Mouse (Mus musculus) forelimb bud, embryonic 11.5 days (tissue): ENCODE measurements around the gene Ctbs.
"Not testable (repeated sequence)": the region's sequence is repeated elsewhere in the genome, so short reads cannot be mapped to it uniquely, and the experiment has no call there.

Source experiments
- DNase-seq: peaks from one replicate; pipeline ENCODE4 v3.0.0-alpha.2; 2012; ENCODE audit warnings: low read depth, low spot score

The Ctbs gene

GRCm38 (mm10) chr3:146433063-146433462 is 16.5 kb upstream of the Ctbs start:
- not testable (repeated sequence) for DNase-seq

GRCm38 (mm10) chr3:146433681-146434350 is 15.8 kb upstream of the Ctbs start:
- DNase-seq = no peak

- DNase-seq = no peak
Measured at GRCm38 (mm10) chr3:146434686-146435085, 14.9 kb upstream of the Ctbs start.

GRCm38 (mm10) chr3:146435533-146435932 is 14.1 kb upstream of the Ctbs start:
- DNase-seq = no peak

GRCm38 (mm10) chr3:146436114-146436513 is 13.5 kb upstream of the Ctbs start:
- no peak for DNase-seq

- DNase-seq = no peak
Measured at GRCm38 (mm10) chr3:146440011-146440410, 9.6 kb upstream of the Ctbs start.

- DNase-seq = no peak
Measured at GRCm38 (mm10) chr3:146440422-146440821, 9.2 kb upstream of the Ctbs start.

- no peak for DNase-seq
Measured at GRCm38 (mm10) chr3:146442484-146442883, 7.1 kb upstream of the Ctbs start.

GRCm38 (mm10) chr3:146442936-146443335 is 6.7 kb upstream of the Ctbs start:
- DNase-seq = no peak

- no peak for DNase-seq
Measured at GRCm38 (mm10) chr3:146443380-146443779, 6.2 kb upstream of the Ctbs start.

GRCm38 (mm10) chr3:146444880-146445279 is 4.7 kb upstream of the Ctbs start:
- no peak for DNase-seq

- no peak for DNase-seq
Measured at GRCm38 (mm10) chr3:146447156-146447555, 2.4 kb upstream of the Ctbs start.

- DNase-seq = no peak
Measured at GRCm38 (mm10) chr3:146447598-146447997, 2.0 kb upstream of the Ctbs start.

- DNase-seq = no peak
Measured at GRCm38 (mm10) chr3:146448372-146448771, 1.2 kb upstream of the Ctbs start.

- DNase-seq = no peak
Measured at GRCm38 (mm10) chr3:146448969-146449368, 626 bp upstream of the Ctbs start.

GRCm38 (mm10) chr3:146450371-146450841 is 811 bp downstream of the Ctbs start:
- DNase-seq = peak; percentile 91

GRCm38 (mm10) chr3:146451375-146451774 is 1.8 kb downstream of the Ctbs start:
- no peak for DNase-seq

- no peak for DNase-seq
Measured at GRCm38 (mm10) chr3:146462939-146463338, 13.3 kb downstream of the Ctbs start.

- DNase-seq = no peak
Measured at GRCm38 (mm10) chr3:146469226-146469625, 19.6 kb downstream of the Ctbs start.

- no peak for DNase-seq
Measured at GRCm38 (mm10) chr3:146472657-146473056, 23.1 kb downstream of the Ctbs start.

- DNase-seq = no peak
Measured at GRCm38 (mm10) chr3:146473741-146474140, 24.1 kb downstream of the Ctbs start.

- no peak for DNase-seq
Measured at GRCm38 (mm10) chr3:146474428-146474827, 24.8 kb downstream of the Ctbs start.

GRCm38 (mm10) chr3:146482044-146482443 is 32.4 kb downstream of the Ctbs start:
- DNase-seq = no peak

- no peak for DNase-seq
Measured at GRCm38 (mm10) chr3:146486464-146486863, 36.9 kb downstream of the Ctbs start.
